ENCODE assay signal across 7 mouse cellular contexts in genomic region chr2:5090385-5090784, GRCm38 (mm10). TPM values are rescaled to one million over a fixed set of nuclear protein-coding genes. Genes with fewer than 3 reads are reported as not detected.
A peak's percentile ranks its signal among the peaks of the same experiment; 100 is the strongest.
DNase-seq lines count a peak whose midpoint lies in the region; ATAC-seq and TF ChIP-seq lines count a peak whose summit lies in the region.
"Not testable (repeated sequence)": the region's sequence is repeated elsewhere in the genome, so short reads cannot be mapped to it uniquely, and the experiment has no call there.

No protein-coding gene starts in this region.

- H3K4me3 ChIP-seq in gastrocnemius, adult 2 months; intestine, embryonic 16.5 days (ENCODE audit: low read length): not testable (repeated sequence)

- not testable (repeated sequence) for H3K27me3 ChIP-seq in intestine, embryonic 16.5 days (replicated peaks; ENCODE audit: control insufficient read depth, insufficient read depth, low read length)

- H3K4me2 ChIP-seq in intestine, embryonic 16.5 days (ENCODE audit: low read depth, low read length) = not testable (repeated sequence)

- TF ChIP-seq CTCF in gastrocnemius, adult 2 months (IDR thresholded peaks at IDR 0.05) = peak; percentile 63

- H3K4me1 ChIP-seq in intestine, embryonic 16.5 days (ENCODE audit: control insufficient read depth, insufficient read depth, low read length) = not testable (repeated sequence)

- WGBS in intestine, embryonic 16.5 days = 97% methylated on average over 2 of the region's 4 CpGs

- H3K9me3 ChIP-seq in intestine, embryonic 16.5 days (ENCODE audit: control insufficient read depth, low read length) = not testable (repeated sequence)

- intact Hi-C loops in gastrocnemius, adult 2 months (cut with DNase I) = not testable (repeated sequence)

- H3K9ac ChIP-seq in intestine, embryonic 16.5 days (ENCODE audit: low read depth, low read length) = not testable (repeated sequence)

- not testable (repeated sequence) for H3K27ac ChIP-seq in gastrocnemius, adult 2 months; intestine, embryonic 16.5 days (ENCODE audit: low read length)

- ATAC-seq in common myeloid progenitor, adult 5-6 weeks (replicated peaks; ENCODE audit: low read depth, poor library complexity, severe bottlenecking) = peak; percentile 66; the same call in 1 of the 2 replicates
- ATAC-seq in intestine, embryonic 16.5 days = 0 out of 2 replicates have a peak, but pooled peaks have one; percentile 46
- ATAC-seq in megakaryocyte-erythroid progenitor cell, adult 5-6 weeks (replicated peaks; ENCODE audit: low FRiP score, low TSS enrichment, poor library complexity, severe bottlenecking) = peak; percentile 73; the same call in 1 of the 2 replicates

- DNase-seq in Muller cell, postnatal 12 days (ENCODE audit: inconsistent ontology term) = peak; percentile 36
- not testable (repeated sequence) for DNase-seq in gastrocnemius, adult 2 months
- peak; percentile 33 for DNase-seq in layer of hippocampus, adult 9-11 months
- peak; percentile 72 for DNase-seq in retina, postnatal 1 day

- H3K36me3 ChIP-seq in intestine, embryonic 16.5 days (ENCODE audit: control insufficient read depth, insufficient read depth, low read length) = not testable (repeated sequence)

RNA-seq across cellular contexts. Expression of gene Optn, which starts 26.5 kb away (rescaled TPM):
- 66.8 and 90.9 TPM in 2 replicates for total RNA-seq in common myeloid progenitor, adult 5-6 weeks (2017)
- 10 to 100 TPM; 80.2 to 99.2 TPM for total RNA-seq in gastrocnemius, adult 2 months (2021)
- 28.7 and 36.9 TPM in 2 replicates for polyA plus RNA-seq in intestine, embryonic 16.5 days (2015; fragmentation: Nextera tagmentation; extraction: Ambion mirVana)
- 89.0 and 116 TPM in 2 replicates for total RNA-seq in megakaryocyte-erythroid progenitor cell, adult 5-6 weeks (2014; fragmentation: Nextera tagmentation)
- total RNA-seq in megakaryocyte-erythroid progenitor cell, adult 5-6 weeks (2017) = 193 and 249 TPM in 2 replicates

RNA-seq across cellular contexts. Expression of gene Ccdc3, which starts 47.2 kb away (rescaled TPM):
- total RNA-seq in common myeloid progenitor, adult 5-6 weeks (2017) = not detected in 2 replicates
- 10 to 100 TPM in 1 of 2 experiments, 1 to 10 TPM in 1; 4.1 to 10.7 TPM for total RNA-seq in gastrocnemius, adult 2 months (2021)
- 4.6 and 9.8 TPM in 2 replicates for polyA plus RNA-seq in intestine, embryonic 16.5 days (2015; fragmentation: Nextera tagmentation; extraction: Ambion mirVana)
- total RNA-seq in megakaryocyte-erythroid progenitor cell, adult 5-6 weeks (2014; fragmentation: Nextera tagmentation) = not detected in 2 replicates
- total RNA-seq in megakaryocyte-erythroid progenitor cell, adult 5-6 weeks (2017) = not detected in 2 replicates
